ENCODE assay signal across 16 mouse cellular contexts in the genomic region with DNA sequence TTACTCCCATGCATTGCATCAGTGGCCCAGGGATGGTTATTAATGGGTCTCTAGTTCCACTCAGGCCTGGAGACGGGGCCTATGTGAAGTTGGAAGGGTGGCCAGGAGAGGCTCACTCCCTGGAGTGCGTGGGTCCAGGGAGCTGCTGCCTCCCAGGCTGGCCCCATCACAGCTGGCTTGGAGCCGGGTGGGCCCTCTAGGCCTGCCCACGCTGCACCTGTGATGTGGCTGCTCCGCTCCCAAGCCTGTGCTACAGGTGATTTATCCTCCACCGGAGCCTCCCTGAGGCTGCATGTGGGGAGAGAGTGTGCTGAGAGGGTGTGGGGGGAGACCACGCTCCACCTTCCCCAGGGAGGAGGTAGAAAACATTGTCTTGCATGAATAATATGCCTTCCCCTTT.
DNase-seq lines count a peak whose midpoint lies in the region; ATAC-seq and TF ChIP-seq lines count a peak whose summit lies in the region.
"Had no signal": no experiment of that assay in that cellular context is flagged by ENCODE, and none has a peak within 500 bp of the region (broad histone marks: within the 10 kb centered on the region; RNA-seq: fewer than 3 reads in every experiment).

No protein-coding gene starts in this region.

- H3K4me2 ChIP-seq in forebrain, embryonic 16.5 days (ENCODE audit: low read length), result no peak overlapping the region
- no peak overlapping the region for H3K4me2 ChIP-seq in lung, embryonic 15.5 days
- no peak overlapping the region for H3K4me2 ChIP-seq in intestine, embryonic 16.5 days (ENCODE audit: low read depth, low read length)
- H3K4me2 ChIP-seq in midbrain, postnatal 0 days (ENCODE audit: low read depth, low read length, poor library complexity, severe bottlenecking), result no peak overlapping the region
- H3K4me2 ChIP-seq: hindbrain, embryonic 13.5 days; liver, embryonic 11.5 days; lung, embryonic 14.5 days had no signal

- no peaks in the 10 kb centered on the region for H3K9me3 ChIP-seq in forebrain, embryonic 10.5 days
- no peaks in the 10 kb centered on the region for H3K9me3 ChIP-seq in forebrain, embryonic 16.5 days (ENCODE audit: control insufficient read depth, low read length)
- H3K9me3 ChIP-seq in lung, embryonic 15.5 days, result no peaks in the 10 kb centered on the region
- H3K9me3 ChIP-seq in intestine, embryonic 16.5 days (ENCODE audit: control insufficient read depth, low read length), result no peaks in the 10 kb centered on the region
- no peaks in the 10 kb centered on the region for H3K9me3 ChIP-seq in midbrain, postnatal 0 days (ENCODE audit: low read length)
- H3K9me3 ChIP-seq: hindbrain, embryonic 13.5 days had no signal

- peaks cover 42% of the 10 kb centered on the region for H3K4me1 ChIP-seq in forebrain, embryonic 10.5 days
- H3K4me1 ChIP-seq in forebrain, embryonic 16.5 days (replicated peaks; ENCODE audit: control insufficient read depth, insufficient read depth, low read length), result no peaks in the 10 kb centered on the region
- no peaks in the 10 kb centered on the region for H3K4me1 ChIP-seq in lung, embryonic 15.5 days
- H3K4me1 ChIP-seq in intestine, embryonic 16.5 days (ENCODE audit: control insufficient read depth, insufficient read depth, low read length), result 0 out of 2 replicates have a peak, but pooled peaks cover 3% of the 10 kb centered on the region
- no peaks in the 10 kb centered on the region; the same call in 1 of the 2 replicates for H3K4me1 ChIP-seq in midbrain, postnatal 0 days (ENCODE audit: insufficient read depth, low read length)
- 0 out of 2 replicates have a peak, but pooled peaks cover 2% of the 10 kb centered on the region for H3K4me1 ChIP-seq in thymus, adult 2 months (replicated peaks; ENCODE audit: control insufficient read depth, insufficient read depth, low read length)

- no peak for TF ChIP-seq POLR2A in thymus, adult 2 months (IDR thresholded peaks at IDR 0.05; ENCODE audit: control insufficient read depth, extremely low read depth, insufficient read depth, low read length, poor library complexity)

- H3K4me3 ChIP-seq in forebrain, embryonic 10.5 days, result no peak overlapping the region
- H3K4me3 ChIP-seq in forebrain, embryonic 16.5 days (replicated peaks; ENCODE audit: low read length), result no peak overlapping the region
- H3K4me3 ChIP-seq in lung, embryonic 15.5 days, result no peak overlapping the region
- H3K4me3 ChIP-seq in intestine, embryonic 16.5 days (ENCODE audit: low read length), result no peak overlapping the region
- no peak overlapping the region for H3K4me3 ChIP-seq in midbrain, postnatal 0 days (ENCODE audit: low read depth, low read length)
- no peak overlapping the region for H3K4me3 ChIP-seq in thymus, adult 2 months (ENCODE audit: control insufficient read depth, insufficient read depth, low read length)
- H3K4me3 ChIP-seq: hindbrain, embryonic 13.5 days had no signal

- no peak for DNase-seq in forebrain, embryonic 10.5 days (ENCODE audit: extremely low spot score, low spot score)
- no peak for DNase-seq in lung, postnatal 4 days
- DNase-seq in midbrain, postnatal 0 days (ENCODE audit: low spot score), result no peak
- no peak for DNase-seq in thymus, adult 2 months
- no peak for DNase-seq in heart, adult 18-20 months
- DNase-seq: adrenal gland, postnatal 25 days; cerebellum, adult 9-11 months; embryo, embryonic 11 days; kidney, adult 2 months; lung, embryonic 14.5 days; thymus, postnatal 4 days had no signal

- ATAC-seq in forebrain, embryonic 16.5 days, result no peak
- ATAC-seq in lung, embryonic 15.5 days (ENCODE audit: borderline replicate concordance, extremely low read depth, low FRiP score, low TSS enrichment), result peak; percentile 27; the same call in 1 of the 2 replicates
- peak; percentile 31; the same call in 1 of the 2 replicates for ATAC-seq in intestine, embryonic 16.5 days
- peak; percentile 39; the same call in 1 of the 2 replicates for ATAC-seq in midbrain, postnatal 0 days (ENCODE audit: low FRiP score)

- 74% methylated on average over 7 of the region's 7 CpGs for WGBS in forebrain, embryonic 10.5 days
- WGBS in forebrain, embryonic 16.5 days, result 77% methylated on average over 7 of the region's 7 CpGs
- 75% methylated on average over 7 of the region's 7 CpGs for WGBS in lung, embryonic 15.5 days
- WGBS in intestine, embryonic 16.5 days, result 71% methylated on average over 7 of the region's 7 CpGs
- 71% methylated on average over 7 of the region's 7 CpGs for WGBS in midbrain, postnatal 0 days
- WGBS in thymus, adult 2 months, result 51% methylated on average over 7 of the region's 7 CpGs

- H3K9ac ChIP-seq in forebrain, embryonic 16.5 days (replicated peaks; ENCODE audit: low read depth, low read length), result no peak overlapping the region
- no peak overlapping the region for H3K9ac ChIP-seq in lung, embryonic 15.5 days
- no peak overlapping the region for H3K9ac ChIP-seq in intestine, embryonic 16.5 days (ENCODE audit: low read depth, low read length)
- H3K9ac ChIP-seq in midbrain, postnatal 0 days (replicated peaks; ENCODE audit: low read length, poor library complexity, severe bottlenecking), result no peak overlapping the region
- H3K9ac ChIP-seq: hindbrain, embryonic 13.5 days; lung, embryonic 14.5 days had no signal

- no peaks in the 10 kb centered on the region for H3K27me3 ChIP-seq in forebrain, embryonic 10.5 days (ENCODE audit: poor library complexity, severe bottlenecking)
- H3K27me3 ChIP-seq in forebrain, embryonic 16.5 days (replicated peaks; ENCODE audit: control insufficient read depth, insufficient read depth, low read length), result no peaks in the 10 kb centered on the region
- no peaks in the 10 kb centered on the region for H3K27me3 ChIP-seq in lung, embryonic 15.5 days
- H3K27me3 ChIP-seq in intestine, embryonic 16.5 days (replicated peaks; ENCODE audit: control insufficient read depth, insufficient read depth, low read length), result no peaks in the 10 kb centered on the region
- no peaks in the 10 kb centered on the region for H3K27me3 ChIP-seq in midbrain, postnatal 0 days (ENCODE audit: insufficient read depth, low read length)
- H3K27me3 ChIP-seq in thymus, adult 2 months (ENCODE audit: control insufficient read depth, insufficient read depth, low read length), result no peaks in the 10 kb centered on the region
- H3K27me3 ChIP-seq: hindbrain, embryonic 13.5 days had no signal

- no peak for TF ChIP-seq CTCF in midbrain, postnatal 0 days (IDR thresholded peaks at IDR 0.05)
- no peak for TF ChIP-seq CTCF in thymus, adult 2 months (IDR thresholded peaks at IDR 0.05; ENCODE audit: borderline replicate concordance, control insufficient read depth, extremely low read depth, insufficient read depth, low read length, poor library complexity)

- peak overlapping the region; percentile 74 for H3K27ac ChIP-seq in forebrain, embryonic 10.5 days
- no peak overlapping the region for H3K27ac ChIP-seq in forebrain, embryonic 16.5 days (ENCODE audit: low read length)
- H3K27ac ChIP-seq in lung, embryonic 15.5 days, result no peak overlapping the region
- no peak overlapping the region for H3K27ac ChIP-seq in intestine, embryonic 16.5 days (ENCODE audit: low read length)
- H3K27ac ChIP-seq in midbrain, postnatal 0 days (ENCODE audit: low read depth, low read length), result no peak overlapping the region
- no peak overlapping the region for H3K27ac ChIP-seq in thymus, adult 2 months (ENCODE audit: control insufficient read depth, insufficient read depth, low read length)
- H3K27ac ChIP-seq: hindbrain, embryonic 13.5 days had no signal

- H3K36me3 ChIP-seq in forebrain, embryonic 10.5 days (replicated peaks), result no peaks in the 10 kb centered on the region
- H3K36me3 ChIP-seq in forebrain, embryonic 16.5 days (ENCODE audit: control insufficient read depth, insufficient read depth), result no peaks in the 10 kb centered on the region
- no peaks in the 10 kb centered on the region for H3K36me3 ChIP-seq in lung, embryonic 15.5 days
- H3K36me3 ChIP-seq in intestine, embryonic 16.5 days (ENCODE audit: control insufficient read depth, insufficient read depth, low read length), result no peaks in the 10 kb centered on the region
- no peaks in the 10 kb centered on the region for H3K36me3 ChIP-seq in midbrain, postnatal 0 days (ENCODE audit: insufficient read depth, low read length)
- H3K36me3 ChIP-seq in thymus, adult 2 months (ENCODE audit: control insufficient read depth, insufficient read depth, low read length), result no peaks in the 10 kb centered on the region
- H3K36me3 ChIP-seq: hindbrain, embryonic 13.5 days had no signal
